Mouse (Mus musculus): ENCODE measurements around the gene Lpcat2. TPM values are rescaled to one million over a fixed set of nuclear protein-coding genes. Genes with fewer than 3 reads are reported as not detected.

The Lpcat2 gene
- 1.5 and 1.6 TPM in 2 replicates for polyA plus RNA-seq (2012; rRNA removed)

DNA sequence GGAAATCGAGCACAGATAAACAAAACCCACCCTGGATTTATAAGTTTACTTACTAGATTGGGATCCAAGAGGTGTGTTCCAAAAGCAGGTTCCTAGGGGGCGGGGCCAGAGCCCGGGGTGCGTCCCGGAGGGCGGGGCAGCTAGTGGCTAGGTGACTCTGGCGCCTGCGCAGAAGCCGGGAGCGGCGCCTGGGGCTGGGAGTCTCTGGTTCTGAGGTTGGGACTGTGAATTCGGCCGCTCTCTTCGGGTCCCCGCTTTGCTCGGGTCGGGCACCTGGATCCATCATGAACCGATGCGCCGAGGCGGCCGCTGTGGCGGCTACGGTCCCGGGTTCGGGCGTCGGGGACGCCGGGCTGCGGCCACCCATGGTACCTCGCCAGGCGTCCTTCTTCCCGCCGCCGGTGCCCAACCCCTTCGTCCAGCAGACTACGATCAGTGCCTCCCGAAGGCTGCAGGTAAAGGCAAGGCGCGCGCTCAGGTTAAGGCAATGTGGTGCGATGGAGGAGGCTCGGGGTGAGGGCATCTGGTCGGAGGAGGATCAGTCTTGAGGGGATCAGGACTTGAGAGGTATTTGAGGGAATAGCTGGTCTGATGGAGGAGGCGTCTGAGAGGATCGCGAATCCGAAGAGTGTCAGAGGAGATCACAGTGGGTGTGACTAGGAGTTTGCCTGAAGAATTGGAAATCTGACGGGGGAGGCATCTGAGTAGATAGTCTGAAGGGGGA is at the start of gene Lpcat2:
Gene Lpcat2, plus strand, starts transcription at position 169 of the 724 bp plus-strand sequence.

GRCm38 (mm10) chr8:92827243-92828034 is 27.7 kb upstream of the Lpcat2 start, which contains the start of gene Mmp2:
TSS of gene Mmp2 (plus strand) at chr8:92827291.

DNA sequence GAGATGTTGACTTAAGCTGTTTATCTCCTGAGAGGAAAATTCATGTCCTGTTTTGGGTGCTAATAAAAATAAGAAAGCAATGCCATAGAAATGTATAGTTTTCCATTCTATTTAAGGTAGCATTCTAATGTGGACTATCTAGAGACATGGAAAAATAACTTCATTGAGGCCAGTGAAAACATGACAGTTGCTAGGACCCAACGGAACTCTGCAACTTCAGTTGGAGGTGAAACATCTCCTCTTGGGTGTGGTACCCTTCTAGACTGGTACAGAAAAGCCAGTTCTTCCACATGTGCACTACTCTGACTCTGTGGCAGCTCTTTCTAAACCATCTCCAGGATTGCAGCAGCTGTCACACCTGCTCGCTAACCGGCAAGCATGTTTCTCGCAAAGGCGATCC is 46.0 kb downstream of the Lpcat2 start, which contains the start of gene Capns2:
Gene Capns2, plus strand, starts transcription at position 301 of the 400 bp plus-strand sequence.

DNA sequence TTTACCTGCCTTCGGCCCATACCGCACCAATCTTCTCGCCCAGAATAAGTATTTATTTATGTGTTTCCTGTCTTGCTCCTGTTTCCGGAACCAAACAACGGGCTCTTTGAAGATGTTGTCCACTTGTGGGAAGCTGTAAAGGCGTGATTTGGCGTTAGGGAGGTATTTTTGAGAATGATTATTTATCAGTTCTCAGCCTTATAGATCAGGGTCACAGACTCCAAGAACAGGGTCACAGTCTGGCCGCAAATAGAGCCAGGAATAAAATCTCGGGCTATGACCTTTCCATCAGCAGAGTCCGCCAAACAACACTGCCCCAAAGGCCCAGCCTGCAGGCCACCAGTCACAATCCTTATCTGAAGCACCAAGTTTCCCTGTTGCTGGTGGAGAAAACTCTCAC is 104.6 kb downstream of the Lpcat2 start, which contains the start of gene Slc6a2:
Gene Slc6a2, plus strand, starts transcription at position 301 of the 400 bp plus-strand sequence.

Other genes starting within 250 kb of the Lpcat2 start
- not detected in 2 replicates for gene Irx6, start 181.1 kb upstream of the Lpcat2 start, polyA plus RNA-seq (2012; rRNA removed)
- gene Mmp2, start 28.0 kb upstream of the Lpcat2 start, polyA plus RNA-seq (2012; rRNA removed): 4.5 and 6.5 TPM in 2 replicates
- gene Capns2, start 46.1 kb downstream of the Lpcat2 start, polyA plus RNA-seq (2012; rRNA removed): 0.03 and 0.07 TPM in 2 replicates
- under 0.01 TPM in 2 replicates for gene Slc6a2, start 104.7 kb downstream of the Lpcat2 start, polyA plus RNA-seq (2012; rRNA removed)
- gene Ces1a, start 192.9 kb downstream of the Lpcat2 start, polyA plus RNA-seq (2012; rRNA removed): not detected in 2 replicates
- not detected in 2 replicates for gene Ces1b, start 224.7 kb downstream of the Lpcat2 start, polyA plus RNA-seq (2012; rRNA removed)

Data from liver, embryonic 14 days (tissue).